Mouse (Mus musculus) thymus, adult 2 months (tissue): Measurements from ENCODE around the gene Reep1.

ENCODE experiments used
- CTCF ChIP-seq: fragments of 200-500 bp; IDR thresholded peaks from 2 replicates; pipeline ENCODE4 v1.5.1; 2012; ENCODE audit warnings: mild to moderate bottlenecking, control low read depth, low read length, moderate library complexity, borderline replicate concordance; ENCODE audit not compliant: control insufficient read depth, poor library complexity, insufficient read depth; ENCODE audit errors: extremely low read depth
- POLR2A ChIP-seq: fragments of 200-500 bp; IDR thresholded peaks from 2 replicates; pipeline ENCODE4 v1.6.1; 2012; ENCODE audit warnings: mild to moderate bottlenecking, low read length, control low read depth, moderate library complexity; ENCODE audit not compliant: control insufficient read depth, poor library complexity, insufficient read depth; ENCODE audit errors: extremely low read depth

GRCm38 (mm10) chr6:71804061-71804829 lies 96.9 kb downstream of the Reep1 start:
- TF ChIP-seq CTCF = peak; percentile 91; the same call in 1 of the 2 replicates
- no peak for TF ChIP-seq POLR2A
